Comparison of ENCODE assay signal across 8 mouse cellular contexts in genomic region chr4:84637641-84638040, GRCm38 (mm10). TPM values are rescaled to one million over a fixed set of nuclear protein-coding genes. Genes with fewer than 3 reads are reported as not detected.
DNase-seq lines count a peak whose midpoint lies in the region; ATAC-seq lines count a peak whose summit lies in the region.

No protein-coding gene starts in this region.

- no peak overlapping the region for H3K9ac ChIP-seq in forebrain, embryonic 15.5 days (replicated peaks)

- WGBS in forebrain, embryonic 15.5 days: 2% methylated on average over 10 of the region's 10 CpGs

- intact Hi-C loops in left cerebral cortex, postnatal 25 days (cut with DNase I): no loop called here

- H3K4me1 ChIP-seq in forebrain, embryonic 15.5 days: peaks cover 8% of the 10 kb centered on the region; the same call in 1 of the 2 replicates

- H3K4me3 ChIP-seq in forebrain, embryonic 15.5 days: no peak overlapping the region

- H3K4me2 ChIP-seq in forebrain, embryonic 15.5 days (replicated peaks): no peak overlapping the region

- no peaks in the 10 kb centered on the region for H3K36me3 ChIP-seq in forebrain, embryonic 15.5 days

- H3K9me3 ChIP-seq in forebrain, embryonic 15.5 days: no peaks in the 10 kb centered on the region

- no peak overlapping the region for H3K27ac ChIP-seq in forebrain, embryonic 15.5 days (replicated peaks)

- peak; percentile 25 for DNase-seq in gastrocnemius, postnatal 10 days
- no peak for DNase-seq in gastrocnemius, adult 18-20 months (ENCODE audit: low spot score)
- peak; percentile 64 for DNase-seq in kidney, adult 9 months
- DNase-seq in lung, postnatal 14 days: peak; percentile 28
- DNase-seq in cerebellum, adult 11-12 months: no peak
- no peak for DNase-seq in thymus, postnatal 10 days (ENCODE audit: low spot score in 2 of 2)
- no peak for DNase-seq in left cerebral cortex, postnatal 25 days (ENCODE audit: low spot score in 2 of 2)

- H3K27me3 ChIP-seq in forebrain, embryonic 15.5 days: peaks cover 16% of the 10 kb centered on the region; the same call in 1 of the 2 replicates

- 0 out of 2 replicates have a peak, but pooled peaks have one; percentile 41 for ATAC-seq in forebrain, embryonic 15.5 days (replicated peaks)

RNA-seq across cellular contexts. Expression of gene Bnc2, which starts 37.4 kb away (rescaled TPM):
- total RNA-seq in gastrocnemius, postnatal 10 days (2021): 10 to 100 TPM in 1 of 2 experiments, 1 to 10 TPM in 1; 8.0 to 11.0 TPM
- total RNA-seq in gastrocnemius, adult 18-20 months (2021): 10 to 100 TPM in 1 of 2 experiments, 1 to 10 TPM in 1; 8.5 to 15.1 TPM
- polyA plus RNA-seq in forebrain, embryonic 15.5 days (2015; fragmentation: Nextera tagmentation; extraction: Ambion mirVana): 2.3 and 2.7 TPM in 2 replicates
- 1 to 10 TPM; 1.6 to 2.3 TPM for total RNA-seq in left cerebral cortex, postnatal 25 days (2021)

Comparison
In these comparisons a context has a peak if more than half of its experiments do, and no peak if none do; other contexts are left out.
1. DNase-seq: peak in gastrocnemius, postnatal 10 days (single experiment), kidney, adult 9 months (single experiment) and lung, postnatal 14 days (single experiment); none in gastrocnemius, adult 18-20 months (single experiment), cerebellum, adult 11-12 months (single experiment), thymus, postnatal 10 days (0 of 2) and left cerebral cortex, postnatal 25 days (0 of 2).